Mouse (Mus musculus): ENCODE data around the gene Tjap1. TPM values are rescaled to one million over a fixed set of nuclear protein-coding genes. Genes with fewer than 3 reads are reported as not detected.

Gene Tjap1
- polyA plus RNA-seq, 1 experiment, result 98.7 TPM

GRCm38 (mm10) chr17:46251174-46251573 lies 31.7 kb downstream of the Tjap1 start:
- TF ChIP-seq POLR2A (IDR thresholded peaks at IDR 0.05; ENCODE audit: control insufficient read depth, extremely low read depth, insufficient read depth, low read length, poor library complexity), result no peak
- TF ChIP-seq CTCF (IDR thresholded peaks at IDR 0.05; ENCODE audit: borderline replicate concordance, control insufficient read depth, extremely low read depth, insufficient read depth, low read length, poor library complexity), result no peak
- Histone ChIP-seq H3K4me1 (replicated peaks; ENCODE audit: control insufficient read depth, insufficient read depth, low read length) (peaks cover 30% of the 10 kb centered on the region), H3K4me3 (ENCODE audit: control insufficient read depth, insufficient read depth, low read length) (no peak overlapping the region), H3K27ac (ENCODE audit: control insufficient read depth, insufficient read depth, low read length) (no peak overlapping the region), H3K27me3 (ENCODE audit: control insufficient read depth, insufficient read depth, low read length) (peaks cover 6% of the 10 kb centered on the region; the same call in 1 of the 2 replicates), H3K36me3 (ENCODE audit: control insufficient read depth, insufficient read depth, low read length) (peaks cover 24% of the 10 kb centered on the region)
- WGBS, result 83% methylated on average over 7 of the region's 7 CpGs
- peak; percentile 40 for DNase-seq

- Histone ChIP-seq H3K27ac (ENCODE audit: control insufficient read depth, insufficient read depth, low read length) (peak overlapping the region; percentile 11; the same call in 1 of the 2 replicates), H3K4me3 (ENCODE audit: control insufficient read depth, insufficient read depth, low read length) (peak overlapping the region; percentile 98), H3K36me3 (ENCODE audit: control insufficient read depth, insufficient read depth, low read length) (peaks cover 45% of the 10 kb centered on the region), H3K4me1 (replicated peaks; ENCODE audit: control insufficient read depth, insufficient read depth, low read length) (peaks cover 20% of the 10 kb centered on the region), H3K27me3 (ENCODE audit: control insufficient read depth, insufficient read depth, low read length) (no peaks in the 10 kb centered on the region)
- WGBS, result under 1% methylated on average over 37 of the region's 37 CpGs
- DNase-seq, result no peak
- no peak; the same call in 1 of the 2 replicates for TF ChIP-seq POLR2A (IDR thresholded peaks at IDR 0.05; ENCODE audit: control insufficient read depth, extremely low read depth, insufficient read depth, low read length, poor library complexity)
- peak; percentile 56; the same call in 1 of the 2 replicates for TF ChIP-seq CTCF (IDR thresholded peaks at IDR 0.05; ENCODE audit: borderline replicate concordance, control insufficient read depth, extremely low read depth, insufficient read depth, low read length, poor library complexity)
Measured at GRCm38 (mm10) chr17:46248189-46248522, 34.7 kb downstream of the Tjap1 start.

GRCm38 (mm10) chr17:46247512-46248188 lies 35.2 kb downstream of the Tjap1 start, which contains the start of the genes Polr1c and Yipf3:
Polr1c (minus strand) TSS chr17:46248054.
Yipf3 (plus strand) TSS chr17:46248080.
- no peak for TF ChIP-seq CTCF (IDR thresholded peaks at IDR 0.05; ENCODE audit: borderline replicate concordance, control insufficient read depth, extremely low read depth, insufficient read depth, low read length, poor library complexity)
- peak; percentile 78 for TF ChIP-seq POLR2A (IDR thresholded peaks at IDR 0.05; ENCODE audit: control insufficient read depth, extremely low read depth, insufficient read depth, low read length, poor library complexity)
- WGBS, result under 1% methylated on average over 53 of the region's 53 CpGs
- Histone ChIP-seq H3K36me3 (ENCODE audit: control insufficient read depth, insufficient read depth, low read length) (peaks cover 50% of the 10 kb centered on the region), H3K27me3 (ENCODE audit: control insufficient read depth, insufficient read depth, low read length) (no peaks in the 10 kb centered on the region), H3K27ac (ENCODE audit: control insufficient read depth, insufficient read depth, low read length) (peak within 1 kb of the TSS; percentile 11; the same call in 1 of the 2 replicates), H3K4me1 (replicated peaks; ENCODE audit: control insufficient read depth, insufficient read depth, low read length) (peaks cover 19% of the 10 kb centered on the region), H3K4me3 (ENCODE audit: control insufficient read depth, insufficient read depth, low read length) (peak within 1 kb of the TSS; percentile 98)
- peak; percentile 94 for DNase-seq

DNA sequence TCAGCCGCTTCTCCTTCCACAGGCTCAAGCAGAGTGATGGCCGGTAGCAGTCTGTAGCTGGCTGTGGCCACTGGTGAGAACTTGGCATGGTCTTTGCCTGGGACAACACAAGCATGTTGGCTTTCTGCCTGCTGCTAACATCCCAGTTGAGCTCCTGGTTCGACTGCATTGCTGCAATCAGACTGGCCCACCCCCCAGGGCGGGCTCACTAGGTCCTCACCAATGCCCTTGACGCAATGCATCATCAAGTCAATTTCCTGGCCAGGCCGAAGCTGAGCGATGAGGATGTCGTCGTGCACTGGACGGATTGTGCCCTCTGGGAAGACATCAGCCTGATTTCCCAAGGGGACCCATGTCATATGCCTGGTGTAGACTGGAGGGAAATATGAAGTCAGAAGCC lies 38.2 kb downstream of the Tjap1 start:
- H3K4me3 ChIP-seq (ENCODE audit: control insufficient read depth, insufficient read depth, low read length), result no peak overlapping the region
- H3K36me3 ChIP-seq (ENCODE audit: control insufficient read depth, insufficient read depth, low read length), result peaks cover 48% of the 10 kb centered on the region
- no peak for DNase-seq
- H3K4me1 ChIP-seq (replicated peaks; ENCODE audit: control insufficient read depth, insufficient read depth, low read length), result peaks cover 19% of the 10 kb centered on the region
- H3K27me3 ChIP-seq (ENCODE audit: control insufficient read depth, insufficient read depth, low read length), result no peaks in the 10 kb centered on the region
- no peak overlapping the region for H3K27ac ChIP-seq (ENCODE audit: control insufficient read depth, insufficient read depth, low read length)
- no peak for TF ChIP-seq CTCF (IDR thresholded peaks at IDR 0.05; ENCODE audit: borderline replicate concordance, control insufficient read depth, extremely low read depth, insufficient read depth, low read length, poor library complexity)
- WGBS, result 94% methylated on average over 10 of the region's 10 CpGs

GRCm38 (mm10) chr17:46243624-46244023 lies 39.2 kb downstream of the Tjap1 start:
- H3K27me3 ChIP-seq (ENCODE audit: control insufficient read depth, insufficient read depth, low read length), result no peaks in the 10 kb centered on the region
- TF ChIP-seq POLR2A (IDR thresholded peaks at IDR 0.05; ENCODE audit: control insufficient read depth, extremely low read depth, insufficient read depth, low read length, poor library complexity) (no peak), CTCF (IDR thresholded peaks at IDR 0.05; ENCODE audit: borderline replicate concordance, control insufficient read depth, extremely low read depth, insufficient read depth, low read length, poor library complexity) (no peak)
- H3K4me3 ChIP-seq (ENCODE audit: control insufficient read depth, insufficient read depth, low read length), result no peak overlapping the region
- peaks cover 11% of the 10 kb centered on the region for H3K4me1 ChIP-seq (replicated peaks; ENCODE audit: control insufficient read depth, insufficient read depth, low read length)
- no peak overlapping the region for H3K27ac ChIP-seq (ENCODE audit: control insufficient read depth, insufficient read depth, low read length)
- peaks cover 57% of the 10 kb centered on the region for H3K36me3 ChIP-seq (ENCODE audit: control insufficient read depth, insufficient read depth, low read length)
- DNase-seq, result no peak
- WGBS, result 97% methylated on average over 2 of the region's 2 CpGs

DNA sequence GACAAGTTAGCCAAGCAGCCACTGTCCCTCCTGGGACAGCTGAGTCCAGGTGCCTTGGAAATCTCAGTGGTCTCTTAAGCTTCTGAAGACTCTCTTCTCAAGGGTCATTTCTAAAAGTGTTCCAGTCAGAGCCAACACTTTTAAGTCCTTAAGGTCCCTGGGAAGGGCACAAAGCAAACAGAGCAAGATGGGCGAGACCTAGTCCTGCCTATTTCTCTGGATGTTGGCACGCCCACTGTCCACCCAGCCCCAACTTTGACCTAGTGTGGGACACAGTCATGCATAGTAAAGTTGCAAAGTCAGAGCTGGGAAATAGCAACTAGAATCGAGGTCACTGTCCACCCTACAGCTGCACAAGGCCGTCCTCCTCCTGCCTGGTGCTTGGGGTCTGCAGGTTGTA lies 39.8 kb downstream of the Tjap1 start:
- WGBS, result 89% methylated on average over 4 of the region's 4 CpGs
- Histone ChIP-seq H3K36me3 (ENCODE audit: control insufficient read depth, insufficient read depth, low read length) (peaks cover 58% of the 10 kb centered on the region), H3K4me1 (replicated peaks; ENCODE audit: control insufficient read depth, insufficient read depth, low read length) (peaks cover 9% of the 10 kb centered on the region), H3K27ac (ENCODE audit: control insufficient read depth, insufficient read depth, low read length) (no peak overlapping the region), H3K4me3 (ENCODE audit: control insufficient read depth, insufficient read depth, low read length) (no peak overlapping the region), H3K27me3 (ENCODE audit: control insufficient read depth, insufficient read depth, low read length) (no peaks in the 10 kb centered on the region)
- no peak for DNase-seq
- no peak for TF ChIP-seq POLR2A (IDR thresholded peaks at IDR 0.05; ENCODE audit: control insufficient read depth, extremely low read depth, insufficient read depth, low read length, poor library complexity)
- TF ChIP-seq CTCF (IDR thresholded peaks at IDR 0.05; ENCODE audit: borderline replicate concordance, control insufficient read depth, extremely low read depth, insufficient read depth, low read length, poor library complexity), result no peak

Data from thymus, adult 2 months (tissue).